Mouse (Mus musculus): ENCODE measurements around the gene Plin3.
"Not testable (repeated sequence)": the region's sequence is repeated elsewhere in the genome, so short reads cannot be mapped to it uniquely, and the experiment has no call there.

Gene Plin3

DNA sequence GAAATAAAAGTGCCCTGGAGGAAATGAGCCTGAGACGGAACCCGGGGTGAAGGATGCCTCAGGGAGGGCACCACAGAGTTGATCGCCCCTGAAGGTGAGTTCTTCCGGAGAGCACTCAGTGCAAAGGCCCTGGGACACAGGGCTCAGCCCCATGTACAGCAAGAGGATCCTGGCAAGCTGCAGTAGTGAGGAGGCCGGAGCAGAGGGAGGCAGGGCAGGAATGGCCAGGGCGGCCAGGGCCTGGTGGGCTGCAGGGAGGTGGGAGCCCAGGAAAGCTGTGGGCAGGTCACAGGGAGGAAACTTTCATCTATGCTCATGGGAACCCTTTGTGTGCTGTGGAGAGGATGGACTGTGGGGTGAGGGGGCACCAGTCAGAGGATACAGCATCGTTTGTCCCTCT is 19.2 kb downstream of the Plin3 start:
- peak; percentile 12 for DNase-seq

DNA sequence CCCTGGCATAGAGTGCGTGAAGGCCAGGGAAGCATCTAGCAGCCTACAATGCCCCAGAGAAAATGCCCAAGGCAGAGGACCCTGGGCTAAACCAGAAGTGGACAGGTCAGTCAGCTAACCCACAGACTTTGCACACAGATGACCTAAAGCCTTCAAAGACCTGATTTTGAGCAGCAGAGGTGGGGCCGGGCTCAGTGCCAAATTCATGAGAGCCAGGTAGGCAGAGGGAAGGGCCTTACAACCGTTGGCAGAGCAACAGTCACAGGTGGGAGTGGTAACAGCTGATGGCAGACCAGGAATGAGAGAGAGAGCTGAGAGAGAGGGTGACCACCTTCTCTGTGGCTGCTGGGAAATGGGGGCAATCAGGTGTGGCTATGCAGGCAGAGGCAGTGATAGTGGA is 20.0 kb downstream of the Plin3 start:
- peak; percentile 71 for DNase-seq

GRCm38 (mm10) chr17:56271609-56272253 is 20.9 kb downstream of the Plin3 start:
- DNase-seq: peak; percentile 30

GRCm38 (mm10) chr17:56269741-56270140 is 22.9 kb downstream of the Plin3 start:
- peak; percentile 10 for DNase-seq

DNA sequence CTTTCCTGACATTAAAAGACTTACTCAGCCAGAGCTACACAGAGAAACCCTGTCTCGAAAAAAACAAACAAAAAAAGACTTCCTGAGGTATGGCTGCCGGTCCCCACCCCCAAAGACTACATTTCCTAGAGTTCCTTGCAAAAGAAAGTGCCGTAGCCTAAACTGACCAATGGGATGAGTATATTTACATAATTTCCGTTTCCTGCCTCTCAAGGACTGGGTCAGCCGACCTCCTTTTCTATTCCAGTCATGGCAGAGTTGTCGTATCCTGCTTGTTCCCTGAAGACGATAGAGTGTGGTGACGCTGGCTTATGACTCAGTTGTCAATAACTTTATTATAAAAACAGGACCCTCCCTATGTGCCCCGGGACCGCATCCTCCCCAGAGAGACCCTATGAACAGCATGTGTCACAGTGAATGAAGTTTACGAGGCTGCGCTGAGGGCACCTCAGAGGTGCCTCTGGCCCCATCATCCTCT is 23.5 kb downstream of the Plin3 start:
- DNase-seq: peak; percentile 77

DNA sequence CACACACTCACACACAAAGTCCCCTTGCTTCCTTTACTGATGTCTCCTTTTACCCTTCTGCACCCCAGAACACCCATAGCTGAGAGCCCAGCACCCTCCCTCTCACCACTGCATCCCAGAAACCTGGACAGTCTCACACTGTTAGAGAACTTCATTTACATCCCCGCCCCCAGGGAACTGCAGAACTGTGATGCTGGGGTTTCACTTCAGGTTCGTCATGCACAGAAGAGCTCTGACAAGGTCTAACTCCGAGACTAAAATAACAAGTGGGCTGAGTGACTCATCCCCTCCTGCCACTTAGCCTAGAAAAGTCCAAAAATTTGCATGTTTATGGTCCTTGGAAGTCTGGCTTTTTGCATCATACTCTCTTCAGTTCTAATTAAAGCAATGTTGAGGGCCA is 26.4 kb downstream of the Plin3 start:
- DNase-seq: peak; percentile 13

- peak; percentile 8 for DNase-seq
Measured at GRCm38 (mm10) chr17:56265869-56266268, 26.8 kb downstream of the Plin3 start.

- DNase-seq: peak; percentile 15
Measured at GRCm38 (mm10) chr17:56265011-56265410, 27.7 kb downstream of the Plin3 start.

- DNase-seq: peak; percentile 88
Measured at GRCm38 (mm10) chr17:56264020-56264419, 28.7 kb downstream of the Plin3 start.

- no peak for DNase-seq
Measured at GRCm38 (mm10) chr17:56262645-56263094, 30.0 kb downstream of the Plin3 start.

- peak; percentile 32 for DNase-seq
Measured at GRCm38 (mm10) chr17:56261166-56261565, 31.5 kb downstream of the Plin3 start.

DNA sequence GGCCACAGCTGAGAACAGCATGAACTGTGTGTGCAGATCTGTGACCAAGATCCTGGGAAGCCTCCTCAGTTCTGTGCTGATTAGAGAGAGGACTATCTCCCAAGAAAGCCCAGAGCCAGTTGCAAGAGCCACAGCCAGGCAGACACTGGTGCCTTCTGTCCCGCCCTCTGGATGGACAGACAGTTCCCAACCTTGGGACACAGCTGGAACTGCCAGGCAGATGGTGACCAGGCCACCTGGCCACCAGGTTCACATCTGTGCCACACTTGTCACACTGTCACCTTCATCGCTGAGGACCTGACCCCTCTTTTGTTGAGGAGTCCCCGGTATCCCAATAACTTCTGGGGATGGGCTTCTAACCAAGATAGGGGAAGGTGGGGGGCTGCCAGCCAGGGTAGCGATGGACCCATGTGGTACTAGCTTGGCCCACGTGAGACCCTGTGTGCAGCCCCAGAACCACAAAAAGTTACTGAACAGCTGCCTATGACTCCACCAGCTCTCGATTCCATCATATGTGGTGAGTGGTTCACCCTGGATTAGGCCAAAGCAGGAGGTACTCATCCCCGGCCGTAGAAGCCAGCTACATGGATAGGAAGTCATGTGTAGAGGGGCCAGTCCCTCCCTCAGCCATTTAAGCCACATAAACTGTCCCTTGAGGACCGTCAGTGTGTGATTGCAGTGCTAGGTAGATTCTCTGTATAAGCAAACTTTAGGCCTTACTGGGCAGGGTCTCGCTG is 33.2 kb downstream of the Plin3 start:
- peak; percentile 10 for DNase-seq

DNA sequence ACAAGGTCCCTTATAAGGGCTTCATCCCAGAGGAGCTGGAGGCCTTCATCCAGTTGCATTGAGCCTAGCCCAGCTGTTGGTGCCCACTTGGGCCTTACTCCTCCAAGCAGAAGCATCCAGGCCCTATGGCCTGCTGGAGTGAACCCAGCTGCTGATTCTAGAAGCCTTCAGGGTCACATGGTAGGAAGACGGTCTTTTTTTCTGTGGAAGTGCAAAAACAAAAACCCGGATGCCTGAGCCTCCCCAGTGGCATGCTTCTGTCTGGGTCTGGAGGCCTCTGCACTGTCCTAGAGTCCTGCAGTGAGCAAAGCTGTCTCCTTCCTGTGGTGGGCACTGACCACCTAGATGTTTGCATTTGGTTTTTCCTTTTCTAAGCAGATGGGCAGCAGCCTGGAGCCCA is 33.9 kb downstream of the Plin3 start:
- not testable (repeated sequence) for DNase-seq

- DNase-seq: peak; percentile 21
Measured at GRCm38 (mm10) chr17:56258269-56258668, 34.4 kb downstream of the Plin3 start.

GRCm38 (mm10) chr17:56257181-56257894 is 35.3 kb downstream of the Plin3 start:
- peak; percentile 52 for DNase-seq

- peak; percentile 93 for DNase-seq
Measured at GRCm38 (mm10) chr17:56256239-56256881, 36.3 kb downstream of the Plin3 start, which contains the start of gene Fem1a. TSS of gene Fem1a (plus strand) at chr17:56256810.

- DNase-seq: peak; percentile 100
Measured at GRCm38 (mm10) chr17:56255863-56256238, 36.8 kb downstream of the Plin3 start.

DNA sequence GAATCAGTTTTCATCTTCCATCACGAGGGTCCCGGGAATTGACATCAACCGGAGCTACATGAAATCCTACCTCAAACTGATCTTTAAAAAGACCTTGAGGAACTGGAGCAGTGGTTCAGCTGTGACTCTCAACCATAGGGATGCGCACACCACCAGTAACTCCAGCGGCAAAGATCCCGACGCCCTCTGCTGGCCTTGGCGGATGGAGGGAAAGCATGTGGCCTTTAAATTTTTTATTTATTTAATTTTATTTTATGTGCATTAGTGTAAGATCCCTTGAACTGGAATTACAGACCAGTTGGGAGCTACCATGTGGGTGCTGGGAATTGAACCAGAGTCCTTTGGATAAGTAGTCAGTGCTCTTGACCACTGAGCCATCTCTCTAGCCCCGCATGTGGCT is 37.2 kb downstream of the Plin3 start:
- peak; percentile 68 for DNase-seq

- no peak for DNase-seq
Measured at GRCm38 (mm10) chr17:56254695-56255094, 38.0 kb downstream of the Plin3 start.

DNA sequence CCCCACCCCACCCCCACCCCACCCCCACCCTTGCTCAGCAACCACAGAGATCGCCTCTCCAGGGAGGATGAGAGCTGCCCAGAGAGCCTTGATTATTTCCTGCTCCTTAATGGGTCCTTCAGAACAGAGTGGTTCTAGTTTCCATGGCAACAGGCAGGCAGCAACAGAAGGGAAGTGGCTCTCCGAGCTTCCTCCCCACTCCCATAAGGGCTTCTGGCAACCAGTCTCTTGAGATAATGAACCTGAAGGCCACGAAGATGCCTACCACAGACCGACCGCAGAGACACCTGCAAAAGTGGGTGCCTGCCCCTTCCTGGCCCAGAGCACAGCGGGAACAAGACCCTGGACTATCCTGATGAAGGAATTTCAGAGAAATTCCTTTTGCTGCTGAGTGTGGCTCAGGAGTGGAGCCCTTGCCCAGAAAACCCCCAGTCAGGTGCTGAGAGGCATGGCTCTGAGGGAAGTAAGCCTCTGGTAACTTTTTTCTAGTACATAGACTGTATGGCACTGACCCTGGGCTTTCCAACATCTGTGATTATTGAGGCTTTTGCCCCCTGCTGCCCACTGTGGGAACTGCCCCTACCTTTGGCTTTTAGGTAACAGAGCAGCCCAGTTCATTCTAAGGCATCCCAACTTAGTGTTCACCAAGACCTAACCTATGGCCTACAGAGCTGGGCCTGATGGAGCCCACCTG is 41.4 kb downstream of the Plin3 start:
- DNase-seq: peak; percentile 82

- no peak for DNase-seq
Measured at GRCm38 (mm10) chr17:56245608-56246007, 47.1 kb downstream of the Plin3 start.
